Mouse (Mus musculus) hindbrain, embryonic 14.5 days (tissue): ENCODE measurements around the gene Ppp1r17. TPM values are rescaled to one million over a fixed set of nuclear protein-coding genes. Genes with fewer than 3 reads are reported as not detected.

Source experiments
- ATAC-seq: fragments of 200-750 bp; cut with Nextera tagmentation; 2 replicates; pipeline ENCODE4 v1.8.0; 2017; ENCODE audit warnings: moderate number of reproducible peaks, mild to moderate bottlenecking, moderate TSS enrichment, moderate library complexity; ENCODE audit not compliant: low FRiP score
- DNase-seq: peaks from one replicate; pipeline ENCODE4 v3.0.0-alpha.2; 2015; ENCODE audit warnings: low spot score
- H3K27ac ChIP-seq: fragments of 300-500 bp; sonication (generic); 2 replicates; pipeline ENCODE4 v1.5.1; 2014; ENCODE audit warnings: mild to moderate bottlenecking, moderate library complexity
- H3K27me3 ChIP-seq: fragments of 300-500 bp; sonication (generic); 2 replicates; pipeline ENCODE4 v1.6.1; 2014; ENCODE audit warnings: mild to moderate bottlenecking, low read length, mixed read lengths; ENCODE audit not compliant: control insufficient read depth, insufficient read depth
- H3K36me3 ChIP-seq: fragments of 300-500 bp; sonication (generic); replicated peaks from 2 replicates; pipeline ENCODE4 v1.6.1; 2014; ENCODE audit not compliant: control insufficient read depth, insufficient read depth
- H3K4me1 ChIP-seq: fragments of 300-500 bp; sonication (generic); replicated peaks from 2 replicates; pipeline ENCODE4 v1.6.1; 2014; ENCODE audit warnings: antibody characterized with exemption, low read length, mixed read lengths; ENCODE audit not compliant: control insufficient read depth, insufficient read depth
- H3K4me2 ChIP-seq: fragments of 300-500 bp; sonication (generic); replicated peaks from 2 replicates; pipeline ENCODE4 v1.6.1; 2014; ENCODE audit warnings: mild to moderate bottlenecking, moderate library complexity
- H3K4me3 ChIP-seq: fragments of 300-500 bp; sonication (generic); replicated peaks from 2 replicates; pipeline ENCODE4 v1.5.1; 2014; ENCODE audit warnings: mild to moderate bottlenecking, low read length
- H3K9ac ChIP-seq: fragments of 300-500 bp; sonication (generic); 2 replicates; pipeline ENCODE4 v1.6.1; 2014
- H3K9me3 ChIP-seq: fragments of 300-500 bp; sonication (generic); 2 replicates; pipeline ENCODE4 v1.6.1; 2016; ENCODE audit warnings: low read length; ENCODE audit not compliant: control insufficient read depth
- WGBS: fragments of 180-500 bp; shearing (Covaris S2); extraction: QIAGEN DNeasy Blood & Tissue Kit; methylation state at CpG from one replicate; pipeline ENCODE4 v1.1.7; 2014; 5-methylcytosine and 5-hydroxymethylcytosine counted together
- polyA plus RNA-seq: library from polyadenylated mRNA; unstranded; fragments of >200 nt; fragmentation: Nextera tagmentation; extraction: Ambion mirVana; gene quantifications from 2 replicates; pipeline ENCODE4 v1.2.1, GENCODE M21; 2014

Ppp1r17 gene
- polyA plus RNA-seq, 1 experiment from 2014 or later, result 1.5 TPM

GRCm38 (mm10) chr6:56066632-56067282 lies 49.5 kb downstream of the Ppp1r17 start:
- H3K9ac ChIP-seq, result no peak overlapping the region
- H3K4me3 ChIP-seq, result no peak overlapping the region
- ATAC-seq, result peak; percentile 79
- no peak overlapping the region for H3K4me2 ChIP-seq
- 40% methylated on average over 5 of the region's 5 CpGs for WGBS
- H3K27ac ChIP-seq, result no peak overlapping the region
- H3K27me3 ChIP-seq, result no peaks in the 10 kb centered on the region
- H3K36me3 ChIP-seq, result no peaks in the 10 kb centered on the region
- H3K4me1 ChIP-seq, result no peaks in the 10 kb centered on the region
- peak; percentile 84 for DNase-seq
- no peaks in the 10 kb centered on the region for H3K9me3 ChIP-seq

GRCm38 (mm10) chr6:56068516-56068915 lies 51.2 kb downstream of the Ppp1r17 start:
- no peak overlapping the region for H3K27ac ChIP-seq

GRCm38 (mm10) chr6:56076378-56076805 lies 59.1 kb downstream of the Ppp1r17 start:
- H3K4me3 ChIP-seq, result no peak overlapping the region
- DNase-seq (peak; percentile 32), ATAC-seq (peak; percentile 82; the same call in 1 of the 2 replicates)
- no peaks in the 10 kb centered on the region for H3K4me1 ChIP-seq
- H3K27me3 ChIP-seq, result no peaks in the 10 kb centered on the region
- no peak overlapping the region for H3K4me2 ChIP-seq
- whole genome bisulfite sequencing, result 18% methylated on average over 4 of the region's 4 CpGs
- no peaks in the 10 kb centered on the region for H3K36me3 ChIP-seq
- H3K9me3 ChIP-seq, result no peaks in the 10 kb centered on the region
- H3K27ac ChIP-seq, result no peak overlapping the region
- H3K9ac ChIP-seq, result no peak overlapping the region

More at GRCm38 (mm10) chr6:56068516-56068915, 51.2 kb downstream of the Ppp1r17 start:
- no peak for ATAC-seq
- Histone ChIP-seq H3K9me3 (no peaks in the 10 kb centered on the region), H3K36me3 (no peaks in the 10 kb centered on the region), H3K9ac (no peak overlapping the region), H3K4me1 (no peaks in the 10 kb centered on the region), H3K4me3 (no peak overlapping the region), H3K4me2 (no peak overlapping the region), H3K27me3 (no peaks in the 10 kb centered on the region)
- DNase-seq, result no peak

Other genes with a start within 250 kb of the Ppp1r17 start
- gene Itprid1, start 180.6 kb upstream of the Ppp1r17 start, polyA plus RNA-seq, result not detected in 2 replicates